Mouse (Mus musculus) ES-E14 (cell line): ENCODE measurements around the gene Shq1.

Experiments used
- MAFK ChIP-seq: IDR thresholded peaks from 2 replicates; pipeline ENCODE4 v1.6.1; 2014; ENCODE audit warnings: mild to moderate bottlenecking, low read depth, low read length, inconsistent platforms; ENCODE audit not compliant: insufficient read depth
- ZNF384 ChIP-seq: IDR thresholded peaks from 2 replicates; pipeline ENCODE4 v1.6.1; 2012; ENCODE audit warnings: low read depth, low read length, inconsistent platforms

DNA sequence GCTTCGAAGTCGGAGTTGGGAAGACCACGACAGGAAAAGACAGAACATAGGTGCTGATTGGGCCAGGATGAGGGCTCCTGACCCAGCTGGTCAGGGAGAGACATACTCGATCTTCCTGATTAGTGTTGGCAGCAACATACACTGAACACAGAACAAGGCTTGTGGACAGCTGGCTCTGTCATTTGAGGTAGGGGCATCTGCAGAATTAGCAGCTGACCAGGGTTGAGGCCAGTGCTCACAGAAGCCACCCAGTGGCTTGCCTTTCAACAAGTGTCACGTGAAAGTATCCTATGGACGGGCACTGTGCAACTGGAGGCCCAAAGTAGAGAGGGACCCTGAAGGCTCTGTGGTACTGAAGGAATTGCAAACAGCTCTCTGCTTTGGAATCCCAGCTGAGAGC, 104.2 kb downstream of the Shq1 start:
- TF ChIP-seq ZNF384 = no peak
- TF ChIP-seq MAFK = no peak
